Mouse (Mus musculus): ENCODE data around the gene Sdad1. TPM values are rescaled to one million over a fixed set of nuclear protein-coding genes. Genes with fewer than 3 reads are reported as not detected.
A peak's percentile ranks its signal among the peaks of the same experiment; 100 is the strongest.

Sdad1 gene
- polyA plus RNA-seq, 1 experiment from 2014 or later = 28.6 TPM

GRCm38 (mm10) chr5:92262646-92263045 lies 47.6 kb downstream of the Sdad1 start:
- DNase-seq (ENCODE audit: low spot score) = no peak
- H3K36me3 ChIP-seq (ENCODE audit: control insufficient read depth, insufficient read depth, low read length) = no peaks in the 10 kb centered on the region
- no peaks in the 10 kb centered on the region for H3K27me3 ChIP-seq (replicated peaks; ENCODE audit: control insufficient read depth, insufficient read depth, low read length)
- no peak overlapping the region for H3K27ac ChIP-seq (ENCODE audit: low read depth, low read length)
- 92% methylated on average over 8 of the region's 8 CpGs for WGBS
- H3K4me3 ChIP-seq (ENCODE audit: low read depth, low read length) = no peak overlapping the region
- no peak overlapping the region for H3K9ac ChIP-seq (ENCODE audit: low read length)
- ATAC-seq = no peak
- H3K4me2 ChIP-seq (ENCODE audit: low read length) = no peak overlapping the region
- no peaks in the 10 kb centered on the region for H3K4me1 ChIP-seq (ENCODE audit: control insufficient read depth, insufficient read depth, low read length)
- no peaks in the 10 kb centered on the region for H3K9me3 ChIP-seq (replicated peaks; ENCODE audit: control insufficient read depth, low read length)

GRCm38 (mm10) chr5:92256218-92256617 lies 54.1 kb downstream of the Sdad1 start, which contains the start of gene Ppef2:
TSS of gene Ppef2 (minus strand) at chr5:92256278.
- DNase-seq (ENCODE audit: low spot score) (no peak), ATAC-seq (no peak)
- no peak within 1 kb of the TSS for H3K27ac ChIP-seq (ENCODE audit: low read depth, low read length)
- H3K4me3 ChIP-seq (ENCODE audit: low read depth, low read length) = no peak within 1 kb of the TSS
- H3K9me3 ChIP-seq (replicated peaks; ENCODE audit: control insufficient read depth, low read length) = no peaks in the 10 kb centered on the region
- 7% methylated on average over 6 of the region's 6 CpGs for WGBS
- no peak within 1 kb of the TSS for H3K4me2 ChIP-seq (ENCODE audit: low read length)
- H3K4me1 ChIP-seq (ENCODE audit: control insufficient read depth, insufficient read depth, low read length) = no peaks in the 10 kb centered on the region
- H3K27me3 ChIP-seq (replicated peaks; ENCODE audit: control insufficient read depth, insufficient read depth, low read length) = no peaks in the 10 kb centered on the region
- H3K9ac ChIP-seq (ENCODE audit: low read length) = no peak within 1 kb of the TSS
- H3K36me3 ChIP-seq (ENCODE audit: control insufficient read depth, insufficient read depth, low read length) = no peaks in the 10 kb centered on the region

- Histone ChIP-seq H3K9ac (ENCODE audit: low read length) (no peak overlapping the region), H3K9me3 (replicated peaks; ENCODE audit: control insufficient read depth, low read length) (no peaks in the 10 kb centered on the region), H3K4me3 (ENCODE audit: low read depth, low read length) (no peak overlapping the region), H3K27ac (ENCODE audit: low read depth, low read length) (no peak overlapping the region), H3K27me3 (replicated peaks; ENCODE audit: control insufficient read depth, insufficient read depth, low read length) (no peaks in the 10 kb centered on the region), H3K4me2 (ENCODE audit: low read length) (no peak overlapping the region), H3K36me3 (ENCODE audit: control insufficient read depth, insufficient read depth, low read length) (no peaks in the 10 kb centered on the region), H3K4me1 (ENCODE audit: control insufficient read depth, insufficient read depth, low read length) (no peaks in the 10 kb centered on the region)
- DNase-seq (ENCODE audit: low spot score) = no peak
- no peak for ATAC-seq
- WGBS = 79% methylated on average over 6 of the region's 6 CpGs
These were observed 55.8 kb downstream of the Sdad1 start for GRCm38 (mm10) chr5:92254476-92254875.

- DNase-seq (ENCODE audit: low spot score) (peak; percentile 53), ATAC-seq (peak; percentile 76)
- H3K9ac ChIP-seq (ENCODE audit: low read length) = no peak overlapping the region
- no peaks in the 10 kb centered on the region for H3K27me3 ChIP-seq (replicated peaks; ENCODE audit: control insufficient read depth, insufficient read depth, low read length)
- 19% methylated on average over 18 of the region's 18 CpGs for WGBS
- no peak overlapping the region for H3K27ac ChIP-seq (ENCODE audit: low read depth, low read length)
- no peaks in the 10 kb centered on the region for H3K9me3 ChIP-seq (replicated peaks; ENCODE audit: control insufficient read depth, low read length)
- no peaks in the 10 kb centered on the region for H3K36me3 ChIP-seq (ENCODE audit: control insufficient read depth, insufficient read depth, low read length)
- peak overlapping the region; percentile 30 for H3K4me2 ChIP-seq (ENCODE audit: low read length)
- no peaks in the 10 kb centered on the region for H3K4me1 ChIP-seq (ENCODE audit: control insufficient read depth, insufficient read depth, low read length)
- H3K4me3 ChIP-seq (ENCODE audit: low read depth, low read length) = no peak overlapping the region
These were observed 57.4 kb downstream of the Sdad1 start for GRCm38 (mm10) chr5:92252797-92253343.

GRCm38 (mm10) chr5:92252031-92252430 lies 58.2 kb downstream of the Sdad1 start:
- no peaks in the 10 kb centered on the region for H3K9me3 ChIP-seq (replicated peaks; ENCODE audit: control insufficient read depth, low read length)
- no peak for ATAC-seq
- H3K36me3 ChIP-seq (ENCODE audit: control insufficient read depth, insufficient read depth, low read length) = no peaks in the 10 kb centered on the region
- 92% methylated on average over 6 of the region's 6 CpGs for WGBS
- H3K27ac ChIP-seq (ENCODE audit: low read depth, low read length) = no peak overlapping the region
- H3K4me1 ChIP-seq (ENCODE audit: control insufficient read depth, insufficient read depth, low read length) = no peaks in the 10 kb centered on the region
- no peak overlapping the region for H3K4me2 ChIP-seq (ENCODE audit: low read length)
- H3K9ac ChIP-seq (ENCODE audit: low read length) = no peak overlapping the region
- no peak for DNase-seq (ENCODE audit: low spot score)
- H3K27me3 ChIP-seq (replicated peaks; ENCODE audit: control insufficient read depth, insufficient read depth, low read length) = no peaks in the 10 kb centered on the region
- H3K4me3 ChIP-seq (ENCODE audit: low read depth, low read length) = no peak overlapping the region

GRCm38 (mm10) chr5:92248614-92249013 lies 61.7 kb downstream of the Sdad1 start:
- ATAC-seq = no peak
- no peak for DNase-seq (ENCODE audit: low spot score)
- 88% methylated on average over 11 of the region's 11 CpGs for WGBS
- no peaks in the 10 kb centered on the region for H3K4me1 ChIP-seq (ENCODE audit: control insufficient read depth, insufficient read depth, low read length)
- H3K9me3 ChIP-seq (replicated peaks; ENCODE audit: control insufficient read depth, low read length) = no peaks in the 10 kb centered on the region
- H3K4me2 ChIP-seq (ENCODE audit: low read length) = no peak overlapping the region
- H3K36me3 ChIP-seq (ENCODE audit: control insufficient read depth, insufficient read depth, low read length) = no peaks in the 10 kb centered on the region
- H3K27me3 ChIP-seq (replicated peaks; ENCODE audit: control insufficient read depth, insufficient read depth, low read length) = no peaks in the 10 kb centered on the region
- no peak overlapping the region for H3K9ac ChIP-seq (ENCODE audit: low read length)
- H3K4me3 ChIP-seq (ENCODE audit: low read depth, low read length) = no peak overlapping the region
- H3K27ac ChIP-seq (ENCODE audit: low read depth, low read length) = no peak overlapping the region

- DNase-seq (ENCODE audit: low spot score) = no peak
- Histone ChIP-seq H3K4me3 (ENCODE audit: low read depth, low read length) (no peak overlapping the region), H3K36me3 (ENCODE audit: control insufficient read depth, insufficient read depth, low read length) (no peaks in the 10 kb centered on the region), H3K27me3 (replicated peaks; ENCODE audit: control insufficient read depth, insufficient read depth, low read length) (no peaks in the 10 kb centered on the region), H3K9ac (ENCODE audit: low read length) (no peak overlapping the region), H3K27ac (ENCODE audit: low read depth, low read length) (no peak overlapping the region), H3K9me3 (replicated peaks; ENCODE audit: control insufficient read depth, low read length) (no peaks in the 10 kb centered on the region), H3K4me1 (ENCODE audit: control insufficient read depth, insufficient read depth, low read length) (no peaks in the 10 kb centered on the region), H3K4me2 (ENCODE audit: low read length) (no peak overlapping the region)
- no peak for ATAC-seq
- 92% methylated on average over 9 of the region's 9 CpGs for WGBS
These were observed 64.8 kb downstream of the Sdad1 start for GRCm38 (mm10) chr5:92245483-92245882.

GRCm38 (mm10) chr5:92244900-92245299 lies 65.4 kb downstream of the Sdad1 start:
- Histone ChIP-seq H3K27ac (ENCODE audit: low read depth, low read length) (no peak overlapping the region), H3K36me3 (ENCODE audit: control insufficient read depth, insufficient read depth, low read length) (no peaks in the 10 kb centered on the region), H3K9ac (ENCODE audit: low read length) (no peak overlapping the region), H3K4me1 (ENCODE audit: control insufficient read depth, insufficient read depth, low read length) (no peaks in the 10 kb centered on the region), H3K27me3 (replicated peaks; ENCODE audit: control insufficient read depth, insufficient read depth, low read length) (no peaks in the 10 kb centered on the region), H3K4me2 (ENCODE audit: low read length) (no peak overlapping the region), H3K4me3 (ENCODE audit: low read depth, low read length) (no peak overlapping the region), H3K9me3 (replicated peaks; ENCODE audit: control insufficient read depth, low read length) (no peaks in the 10 kb centered on the region)
- no peak for ATAC-seq
- WGBS = 92% methylated on average over 2 of the region's 2 CpGs
- DNase-seq (ENCODE audit: low spot score) = no peak

- Histone ChIP-seq H3K4me1 (ENCODE audit: control insufficient read depth, insufficient read depth, low read length) (no peaks in the 10 kb centered on the region), H3K27ac (ENCODE audit: low read depth, low read length) (no peak overlapping the region), H3K9ac (ENCODE audit: low read length) (no peak overlapping the region), H3K27me3 (replicated peaks; ENCODE audit: control insufficient read depth, insufficient read depth, low read length) (no peaks in the 10 kb centered on the region), H3K4me3 (ENCODE audit: low read depth, low read length) (no peak overlapping the region), H3K36me3 (ENCODE audit: control insufficient read depth, insufficient read depth, low read length) (no peaks in the 10 kb centered on the region), H3K9me3 (replicated peaks; ENCODE audit: control insufficient read depth, low read length) (no peaks in the 10 kb centered on the region), H3K4me2 (ENCODE audit: low read length) (no peak overlapping the region)
- peak; percentile 70 for DNase-seq (ENCODE audit: low spot score)
- 75% methylated on average over 12 of the region's 12 CpGs for WGBS
- peak; percentile 62; the same call in 1 of the 2 replicates for ATAC-seq
These were observed 69.5 kb downstream of the Sdad1 start for GRCm38 (mm10) chr5:92240769-92241168.

All from forebrain, embryonic 14.5 days (tissue).